Mouse (Mus musculus): ENCODE measurements at regions not wholly inside any gene's neighbourhood (a gene's known extent, or its start where the extent isn't known, plus 50 kb on each side); places are given as distances from the start of the nearest gene placed in this dataset.

DNA sequence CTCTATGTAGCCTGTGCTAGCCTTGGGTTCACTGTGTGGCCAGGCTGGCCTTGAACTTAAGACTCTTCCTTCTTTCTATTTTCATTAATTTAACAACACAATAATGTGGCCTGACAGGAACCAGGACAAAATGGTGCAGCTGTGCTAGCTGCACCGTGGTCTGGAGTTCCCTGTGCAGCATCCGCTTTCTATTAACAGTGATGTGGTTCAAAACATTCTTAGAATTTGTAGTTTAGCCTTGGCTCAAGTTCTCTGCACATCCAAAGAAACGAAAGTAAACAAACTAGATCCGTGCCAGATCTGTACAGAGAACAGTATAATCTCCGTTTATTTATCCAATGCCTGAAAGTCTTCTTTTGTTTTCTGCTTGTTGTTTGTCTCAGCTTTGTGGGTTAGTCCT, 88.5 kb downstream of the Irx1 start:
- no peak for DNase-seq (ENCODE audit: low spot score in 2 of 2)

DNA sequence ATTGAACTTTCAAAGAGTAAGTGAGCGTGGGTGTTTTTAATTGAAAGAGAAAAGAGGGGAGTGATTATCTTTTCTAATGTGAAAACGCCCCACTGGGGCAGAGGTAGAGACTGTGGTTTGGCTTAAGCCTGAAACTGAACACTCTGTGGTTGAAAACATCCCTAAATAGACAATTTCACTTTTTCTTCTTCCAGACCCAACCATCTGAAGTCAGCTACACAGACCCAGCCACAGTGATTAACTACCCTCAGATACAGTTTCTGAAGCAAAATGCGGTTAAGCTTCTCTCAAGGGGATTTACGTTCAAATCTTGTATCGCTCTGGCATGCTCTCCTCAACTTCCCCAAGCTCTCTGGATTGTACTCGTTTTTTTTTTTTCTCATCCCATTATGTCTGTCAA, 94.8 kb downstream of the Irx1 start:
- DNase-seq (ENCODE audit: low spot score in 2 of 2): no peak

GRCm38 (mm10) chr13:71853426-71854025, 110.0 kb downstream of the Irx1 start:
- DNase-seq (ENCODE audit: low spot score in 2 of 2): peak in 1 of 2 experiments; percentile 9

DNA sequence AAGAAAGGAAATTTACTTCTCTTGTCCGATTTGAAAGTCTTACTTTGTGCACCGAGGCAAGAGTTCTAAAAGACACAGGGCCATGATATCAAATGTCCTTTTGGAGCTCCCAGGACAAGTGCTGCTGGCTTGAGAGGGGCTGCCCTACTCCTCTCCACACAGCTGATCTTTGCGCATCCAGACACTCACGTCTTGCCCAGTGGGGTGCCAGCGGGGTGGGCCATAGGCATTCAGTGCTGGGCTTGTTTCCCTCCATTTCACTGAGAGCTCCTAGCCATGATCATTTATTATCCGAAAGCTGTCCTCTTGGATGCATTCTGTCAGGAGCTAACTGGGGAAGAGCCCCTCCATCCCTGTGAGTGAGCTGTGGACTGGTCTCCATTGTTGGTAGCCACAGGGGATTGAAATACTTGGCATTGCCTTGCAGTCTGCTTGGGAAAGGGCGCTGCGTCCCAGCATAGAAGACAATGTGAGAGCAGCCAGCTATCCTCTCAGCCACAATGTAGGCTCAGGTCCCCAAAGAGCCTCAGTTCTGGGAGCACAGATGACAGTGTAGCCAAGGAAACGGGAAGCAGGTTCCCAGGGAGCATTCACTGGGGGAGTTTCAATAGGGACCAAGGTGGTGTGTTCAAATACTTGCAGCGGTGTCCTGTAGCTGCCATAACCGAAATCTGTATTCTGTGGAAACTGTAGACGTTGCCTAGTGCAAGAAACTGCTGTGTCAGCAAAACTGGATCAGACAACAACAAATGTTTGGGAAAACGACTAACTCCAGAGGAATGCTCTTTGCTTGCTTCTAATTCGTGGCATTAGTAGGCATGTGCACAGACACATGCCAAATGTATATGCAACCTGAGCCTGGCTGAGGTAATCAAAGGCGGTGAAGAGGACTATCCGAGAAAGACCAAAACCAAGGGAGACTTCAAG, 159.2 kb downstream of the Irx1 start:
- DNase-seq (ENCODE audit: low spot score in 2 of 2): no peak

DNA sequence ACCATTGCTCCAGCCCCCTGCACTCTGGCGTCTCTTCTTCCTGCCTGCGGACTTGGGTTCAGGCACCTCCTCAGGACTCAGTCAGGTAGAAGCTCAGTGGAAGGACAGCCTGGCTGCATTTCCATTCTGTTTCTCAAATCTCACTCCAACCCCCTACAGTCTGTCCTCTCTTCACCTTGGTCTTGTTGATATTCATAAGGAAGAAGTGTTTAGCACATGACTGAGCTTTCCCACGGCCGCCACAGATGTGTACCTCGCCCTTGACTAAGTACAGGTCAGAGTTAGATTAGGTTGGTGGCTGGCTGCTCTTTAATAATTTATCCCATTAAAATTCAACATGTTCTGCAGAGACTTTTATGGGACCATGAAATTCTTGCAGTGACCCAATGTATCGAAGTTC, 165.2 kb downstream of the Irx1 start:
- no peak for DNase-seq (ENCODE audit: low spot score in 2 of 2)

DNA sequence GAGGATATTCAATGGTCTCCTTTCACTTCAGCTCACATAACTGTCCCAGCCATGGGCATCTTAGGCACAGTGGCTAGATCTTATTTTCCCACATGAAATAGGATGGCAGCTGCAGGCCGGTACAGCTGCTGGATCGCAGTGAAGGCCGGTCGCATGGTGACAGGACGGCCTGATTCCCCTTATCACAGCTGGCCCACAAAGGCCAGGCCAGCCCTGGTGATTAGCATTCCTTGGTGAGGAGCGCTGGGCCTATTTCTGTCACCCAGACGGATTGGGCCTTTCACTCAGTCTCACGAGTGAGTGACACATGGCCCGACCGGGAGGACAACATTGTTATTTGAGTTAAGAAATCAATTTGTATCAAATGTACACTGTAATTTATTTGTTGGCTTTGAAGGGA, 178.8 kb downstream of the Irx1 start:
- no peak for DNase-seq (ENCODE audit: low spot score in 2 of 2)

- no peak for DNase-seq (ENCODE audit: low spot score in 2 of 2)
Measured at GRCm38 (mm10) chr13:71747003-71747965, 216.2 kb downstream of the Irx1 start.

- no peak for DNase-seq (ENCODE audit: low spot score in 2 of 2)
Measured at GRCm38 (mm10) chr13:71746534-71746933, 217.0 kb downstream of the Irx1 start.

DNA sequence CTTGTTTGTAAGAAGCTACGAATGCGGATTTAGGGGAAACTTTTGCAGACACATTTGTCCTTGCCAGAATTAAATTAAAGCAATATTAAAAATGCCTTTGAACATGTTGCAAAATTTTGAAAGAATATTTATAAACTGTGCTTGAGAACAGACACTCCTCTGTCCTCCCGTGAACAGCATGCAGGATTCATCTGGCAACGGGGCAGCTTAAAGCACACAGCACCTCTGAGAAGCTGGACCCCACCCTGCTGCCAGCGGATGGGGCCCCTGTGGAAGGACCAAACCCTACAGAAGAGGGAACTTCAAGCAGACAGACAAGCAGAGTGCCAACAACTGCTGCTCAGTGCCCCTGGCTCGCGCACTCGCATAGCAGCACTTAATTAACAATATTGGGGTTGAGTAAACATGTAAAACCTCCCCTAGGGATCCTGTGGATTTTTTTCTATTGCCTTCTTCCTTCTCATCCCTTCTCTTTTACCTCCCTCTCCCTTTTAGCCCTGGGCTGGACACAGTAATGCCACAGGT, 226.6 kb downstream of the Irx1 start:
- no peak for DNase-seq (ENCODE audit: low spot score in 2 of 2)

DNA sequence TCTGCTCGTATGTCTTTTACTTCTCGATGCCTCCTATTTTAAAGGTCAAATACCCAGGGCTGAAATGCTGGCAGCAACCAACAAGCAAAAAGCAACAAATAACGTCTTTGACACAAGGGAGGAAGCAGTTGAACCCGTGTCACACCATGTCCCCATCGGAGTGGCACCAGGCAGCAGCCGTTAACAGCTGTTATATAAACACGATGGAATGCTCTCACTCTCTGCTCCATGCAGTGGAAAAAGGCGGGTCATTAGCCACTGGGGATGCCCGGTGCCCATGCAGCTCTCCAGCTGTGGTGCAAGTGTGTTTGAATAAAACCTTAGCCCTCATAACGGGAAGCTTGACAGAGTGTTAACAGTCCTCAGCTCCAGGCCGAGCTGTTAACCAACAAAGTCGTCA, 229.3 kb downstream of the Irx1 start:
- DNase-seq (ENCODE audit: low spot score in 2 of 2): no peak

DNA sequence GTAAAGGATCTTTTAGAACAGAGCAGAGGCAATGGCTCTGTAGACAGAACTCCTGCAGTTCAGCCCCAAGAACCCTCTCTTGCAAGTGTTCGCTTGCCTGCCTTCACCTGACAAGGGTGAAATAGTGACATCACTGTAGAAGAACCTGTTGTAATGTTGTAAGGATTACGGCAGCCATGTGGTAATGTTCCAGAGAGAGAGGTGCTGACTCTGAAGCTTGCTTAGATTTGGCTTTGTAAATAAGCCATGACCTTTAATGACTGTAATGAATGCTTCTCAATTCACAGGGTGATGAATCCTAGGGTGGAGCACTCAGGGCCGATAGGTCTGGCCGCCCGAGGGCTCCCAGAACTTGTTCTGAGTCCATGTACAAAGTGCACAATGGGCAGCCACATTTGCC, 230.2 kb downstream of the Irx1 start:
- DNase-seq (ENCODE audit: low spot score in 2 of 2): no peak

GRCm38 (mm10) chr13:71732903-71733302, 230.6 kb downstream of the Irx1 start:
- DNase-seq (ENCODE audit: low spot score in 2 of 2): no peak

- no peak for DNase-seq (ENCODE audit: low spot score in 2 of 2)
Measured at GRCm38 (mm10) chr13:71690069-71690817, 273.3 kb downstream of the Irx1 start.

DNA sequence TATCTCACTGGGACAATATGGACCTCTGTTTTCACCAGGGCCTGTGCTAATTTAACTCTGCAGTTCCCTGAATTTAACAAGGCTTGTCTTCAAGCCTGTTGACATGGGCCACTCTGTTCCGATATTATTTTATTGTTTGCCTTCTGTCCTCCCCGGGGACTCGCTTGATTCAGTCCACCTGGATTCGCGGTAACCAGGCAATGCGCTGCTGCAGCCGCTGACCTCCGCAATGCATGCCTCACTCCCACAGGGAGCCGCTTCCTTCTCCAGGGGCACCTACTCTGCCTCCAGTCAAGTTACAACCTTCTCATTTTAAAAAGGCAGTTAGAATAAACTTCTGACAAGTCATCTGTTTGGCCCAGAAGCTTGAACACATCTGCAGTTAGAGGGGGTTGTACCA, 274.3 kb downstream of the Irx1 start:
- no peak for DNase-seq (ENCODE audit: low spot score in 2 of 2)

DNA sequence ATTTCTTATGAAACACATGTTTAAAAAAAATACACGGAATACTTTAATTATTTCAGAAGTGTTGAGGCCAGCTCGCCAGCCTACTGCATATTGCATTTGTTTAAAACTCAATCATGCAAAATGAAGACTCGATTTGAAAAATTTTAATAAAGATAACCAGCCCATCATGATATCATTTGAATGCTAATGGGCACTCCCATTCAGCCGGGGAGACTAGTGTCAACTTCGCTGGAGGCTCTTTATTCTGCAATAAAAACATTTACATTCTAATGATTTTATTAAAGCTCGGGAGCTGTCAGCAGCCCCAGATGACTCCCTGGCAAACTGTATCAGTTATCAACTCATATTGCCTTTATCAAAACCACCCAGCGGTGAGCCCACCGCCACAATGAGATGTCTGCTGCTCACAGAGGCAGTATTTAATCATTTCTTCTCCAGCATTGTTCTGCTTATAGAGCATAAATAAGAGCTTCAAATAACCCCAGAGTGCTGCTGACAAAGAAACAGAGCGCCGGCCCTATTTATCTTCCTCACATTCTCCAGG, 287.4 kb downstream of the Irx1 start:
- DNase-seq (ENCODE audit: low spot score in 2 of 2): no peak

- no peak for DNase-seq (ENCODE audit: low spot score in 2 of 2)
Measured at GRCm38 (mm10) chr13:71669956-71670739, 293.4 kb downstream of the Irx1 start.

DNA sequence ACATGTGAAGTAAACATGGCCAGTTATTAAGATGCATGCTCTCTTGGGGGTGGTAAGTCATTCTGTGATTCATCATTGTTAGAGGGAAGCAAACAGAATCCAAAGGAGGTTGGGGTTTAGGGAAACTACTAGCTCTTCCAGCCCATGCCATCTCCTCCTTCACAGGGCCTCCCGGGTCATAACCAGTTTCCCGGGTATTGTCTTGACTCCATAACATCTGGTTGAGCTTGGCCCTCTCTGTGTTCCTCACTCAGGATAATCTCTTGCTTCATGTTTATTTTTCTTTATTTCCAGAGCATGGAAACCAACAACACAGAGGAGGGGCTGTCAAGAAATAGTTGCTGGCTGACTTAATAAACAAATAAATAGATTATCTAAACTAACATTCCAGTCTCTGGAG, 295.3 kb downstream of the Irx1 start:
- no peak for DNase-seq (ENCODE audit: low spot score in 2 of 2)

GRCm38 (mm10) chr13:71665221-71665916, 298.2 kb downstream of the Irx1 start:
- DNase-seq (ENCODE audit: low spot score in 2 of 2): no peak

DNA sequence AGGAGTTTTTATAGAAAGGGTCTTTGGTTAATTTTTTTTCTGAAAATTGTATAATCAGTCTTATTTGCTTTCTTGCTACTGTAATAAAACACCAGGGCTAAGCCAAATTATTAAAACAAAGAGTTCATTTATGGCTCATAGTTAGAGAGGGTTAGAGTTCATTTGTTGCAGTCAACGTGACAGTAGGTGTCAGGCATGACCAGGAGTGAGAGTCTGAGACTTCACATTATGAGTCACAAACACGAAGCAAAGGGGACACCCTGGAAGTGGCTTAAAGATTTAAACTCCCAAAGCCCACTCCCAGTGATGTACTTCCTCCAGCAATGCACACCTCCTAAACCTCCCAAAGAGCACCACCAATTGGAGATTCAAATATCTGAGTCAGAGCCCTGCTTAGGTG, 305.6 kb downstream of the Irx1 start:
- no peak for DNase-seq (ENCODE audit: low spot score in 2 of 2)

All from right cerebral cortex, postnatal 36 days (tissue).